Mouse (Mus musculus) cerebellum, postnatal 4 days (tissue): ENCODE data around the gene Il22ra2.

Experiments
- DNase-seq, 2 experiments: peaks; one replicate each; pipeline ENCODE4 v3.0.0; 2022; ENCODE audit warnings: low spot score in 2 of 2, mixed read lengths in 1 of 2

Gene Il22ra2

GRCm38 (mm10) chr10:19601502-19601901, 20.3 kb upstream of the Il22ra2 start:
- DNase-seq = peak in 1 of 2 experiments; percentile 9

- no peak for DNase-seq
Measured at GRCm38 (mm10) chr10:19603231-19603630, 18.6 kb upstream of the Il22ra2 start.

DNA sequence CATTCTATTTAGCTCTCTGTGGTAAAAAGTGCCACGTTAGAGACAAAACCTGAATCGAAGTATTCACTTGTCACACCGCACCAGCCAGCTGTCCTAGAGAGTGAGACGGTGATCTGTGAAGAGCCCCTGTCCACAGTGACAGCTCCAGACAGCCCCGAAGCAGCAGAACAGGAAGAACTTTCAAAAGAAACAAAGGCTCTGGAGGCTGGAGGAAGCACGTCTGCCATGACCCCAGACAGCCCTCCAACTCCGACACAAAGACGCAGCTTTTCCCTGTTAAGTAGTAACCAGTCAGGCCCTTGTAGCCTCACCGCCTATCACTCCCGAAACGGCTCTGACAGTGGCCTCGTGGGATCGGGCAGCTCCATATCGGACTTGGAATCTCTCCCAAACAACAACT, 12.7 kb upstream of the Il22ra2 start:
- no peak for DNase-seq

- no peak for DNase-seq
Measured at GRCm38 (mm10) chr10:19611616-19612015, 10.2 kb upstream of the Il22ra2 start.

DNA sequence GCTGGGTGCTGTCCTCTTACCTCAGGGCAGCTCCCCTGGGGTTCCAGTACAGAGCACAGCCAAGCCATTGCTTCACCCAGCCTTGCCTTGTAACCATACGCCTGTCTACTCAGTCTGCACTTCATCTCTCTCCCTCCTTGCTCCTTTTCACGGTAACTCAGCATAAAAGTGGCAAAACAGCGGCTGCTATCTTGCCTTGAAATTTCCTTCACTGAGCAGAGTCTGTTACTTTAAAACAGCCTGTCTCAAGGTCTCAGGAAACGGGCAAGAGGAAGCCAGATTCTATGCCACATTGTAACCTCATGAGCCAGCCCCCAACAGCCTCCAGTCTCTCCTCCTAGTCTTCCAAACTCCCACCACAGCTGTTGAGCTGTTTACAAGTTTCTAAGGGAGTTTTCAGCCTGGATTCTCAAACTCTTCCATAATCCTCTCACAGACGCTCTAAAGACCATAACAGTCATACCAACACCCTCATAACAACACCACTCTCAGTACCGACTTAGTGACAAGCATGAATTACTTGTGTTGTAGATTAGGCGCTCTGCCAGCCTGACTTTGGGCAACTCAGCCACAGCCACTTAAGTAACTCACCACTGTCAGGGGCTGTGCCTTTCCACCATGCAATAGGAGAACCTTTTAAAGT, 8.6 kb upstream of the Il22ra2 start:
- DNase-seq = no peak

GRCm38 (mm10) chr10:19619736-19620135, 2.1 kb upstream of the Il22ra2 start:
- DNase-seq = no peak

GRCm38 (mm10) chr10:19624617-19625016, 2.8 kb downstream of the Il22ra2 start:
- no peak for DNase-seq

DNA sequence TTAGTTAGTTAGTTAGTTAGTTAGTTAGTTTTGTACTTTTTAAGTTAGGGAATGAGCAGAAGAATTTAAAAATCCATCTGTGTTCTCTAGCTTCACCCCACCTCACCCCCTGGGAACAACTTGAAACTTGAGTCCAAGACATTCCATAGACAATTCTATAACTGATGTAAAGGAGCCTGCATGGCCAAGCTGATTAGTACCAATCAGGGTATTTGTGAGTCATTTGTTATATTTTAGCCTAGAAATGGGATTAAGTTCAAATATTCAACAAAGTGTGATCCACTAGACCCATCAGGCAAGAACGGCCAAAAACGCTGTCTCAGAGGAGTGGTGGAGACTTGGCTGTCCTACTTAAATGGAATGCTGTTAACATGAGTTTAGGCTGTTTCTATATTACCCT, 5.5 kb downstream of the Il22ra2 start:
- no peak for DNase-seq

GRCm38 (mm10) chr10:19627748-19628147, 6.0 kb downstream of the Il22ra2 start:
- DNase-seq = no peak

DNA sequence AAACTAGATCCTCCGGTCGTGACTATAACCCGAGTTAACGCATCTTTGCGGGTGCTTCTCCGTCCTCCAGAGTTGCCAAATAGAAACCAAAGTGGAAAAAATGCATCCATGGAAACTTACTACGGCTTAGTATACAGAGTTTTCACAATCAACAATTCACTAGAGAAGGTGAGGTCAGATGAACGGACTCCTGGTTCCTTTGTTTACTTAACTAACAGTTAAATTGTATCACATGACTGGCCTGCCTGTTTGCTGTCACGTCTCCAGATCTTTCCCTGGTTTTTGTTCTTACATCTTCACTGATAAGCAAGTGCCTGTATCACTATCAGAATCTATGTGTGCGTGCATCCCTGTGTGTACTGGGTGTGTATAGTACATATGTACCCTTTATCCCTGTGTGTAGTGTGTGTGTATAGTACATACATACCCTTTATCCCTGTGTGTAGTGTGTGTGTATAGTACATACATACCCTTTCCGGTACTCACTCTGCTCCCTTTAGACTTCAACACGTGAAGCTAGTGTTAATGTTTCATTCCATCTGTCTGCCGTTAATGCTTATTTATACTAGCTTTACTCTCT, 9.9 kb downstream of the Il22ra2 start:
- no peak for DNase-seq

DNA sequence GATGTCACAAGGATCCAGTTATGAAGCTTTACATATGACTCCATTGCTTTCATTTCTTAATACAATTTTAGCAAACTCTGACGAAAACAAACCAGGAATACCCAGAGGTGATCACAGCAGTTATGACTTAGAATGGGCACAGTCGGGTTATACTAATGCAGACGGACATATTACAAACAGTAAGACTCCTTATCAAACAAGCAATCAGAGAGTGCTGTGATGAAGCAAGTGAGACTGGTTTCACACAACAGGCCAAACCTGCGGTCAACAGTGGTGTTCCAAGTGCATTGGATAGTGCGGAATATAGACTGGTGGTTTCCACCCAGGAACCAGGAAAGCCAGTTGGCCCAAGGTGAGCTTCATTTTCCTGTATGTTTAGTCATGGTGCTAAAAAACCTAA, 17.1 kb downstream of the Il22ra2 start:
- no peak for DNase-seq

DNA sequence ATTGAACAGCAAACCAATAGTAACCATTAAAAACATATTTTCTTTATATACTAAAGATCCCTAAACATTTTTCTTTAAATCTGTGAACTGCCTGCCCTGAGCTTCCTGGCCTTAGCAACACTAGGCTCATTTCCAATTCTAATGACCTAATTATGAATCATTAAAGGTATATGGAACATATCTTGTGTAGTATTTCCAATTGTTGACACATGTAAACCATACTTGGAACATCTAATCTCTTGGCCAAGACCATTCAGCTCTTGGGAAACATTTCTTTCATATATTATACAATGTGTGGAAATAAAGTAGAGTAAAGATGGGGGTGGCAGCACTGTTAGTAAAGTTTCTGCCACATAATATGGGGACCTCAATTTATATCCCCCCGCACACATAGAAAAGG, 17.8 kb downstream of the Il22ra2 start:
- DNase-seq = no peak

- DNase-seq = no peak
Measured at GRCm38 (mm10) chr10:19645119-19645518, 23.3 kb downstream of the Il22ra2 start.

DNA sequence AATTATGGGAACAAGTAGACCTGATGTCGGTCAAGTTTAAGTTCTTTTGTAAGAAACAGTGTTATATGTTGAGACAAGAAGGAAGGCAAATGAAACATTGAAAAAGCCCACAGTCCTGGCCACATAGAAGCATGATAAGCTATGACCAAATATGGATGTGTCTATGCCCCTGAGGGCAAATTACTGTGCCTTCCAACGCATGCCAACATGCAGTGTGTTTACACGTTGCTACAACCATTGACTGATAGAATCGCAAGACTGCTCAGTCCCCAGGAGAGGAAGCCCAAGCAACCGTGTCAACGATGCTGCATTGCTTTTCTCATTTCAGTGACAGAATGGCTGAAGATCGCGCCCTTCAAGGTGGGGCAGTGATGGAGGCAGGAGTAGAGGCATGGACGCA, 35.6 kb downstream of the Il22ra2 start:
- no peak for DNase-seq

- DNase-seq = no peak
Measured at GRCm38 (mm10) chr10:19659953-19660352, 38.2 kb downstream of the Il22ra2 start.

- DNase-seq = no peak
Measured at GRCm38 (mm10) chr10:19668973-19669372, 47.2 kb downstream of the Il22ra2 start.

- no peak for DNase-seq
Measured at GRCm38 (mm10) chr10:19672015-19672414, 50.2 kb downstream of the Il22ra2 start.

GRCm38 (mm10) chr10:19673146-19673545, 51.3 kb downstream of the Il22ra2 start:
- no peak for DNase-seq
